Mouse (Mus musculus) heart, embryonic 16.5 days (tissue): ENCODE measurements around the gene Ralgps1. TPM values are rescaled to one million over a fixed set of nuclear protein-coding genes. Genes with fewer than 3 reads are reported as not detected.

ENCODE experiments used
- ATAC-seq: fragments of 200-750 bp; cut with Nextera tagmentation; replicated peaks from 2 replicates; pipeline ENCODE4 v1.8.0; 2017; ENCODE audit warnings: moderate number of reproducible peaks; ENCODE audit not compliant: insufficient read depth, low FRiP score; ENCODE audit errors: extremely low read depth
- H3K27ac ChIP-seq: fragments of 300-500 bp; sonication (generic); 2 replicates; pipeline ENCODE4 v1.5.1; 2014; ENCODE audit warnings: mild to moderate bottlenecking, low read length, control low read depth, moderate library complexity
- H3K27me3 ChIP-seq: fragments of 300-500 bp; sonication (generic); 2 replicates; pipeline ENCODE4 v1.6.1; 2014; ENCODE audit warnings: low read length, mixed read lengths; ENCODE audit not compliant: control insufficient read depth, insufficient read depth
- H3K36me3 ChIP-seq: fragments of 300-500 bp; sonication (generic); 2 replicates; pipeline ENCODE4 v1.6.1; 2014; ENCODE audit not compliant: control insufficient read depth, insufficient read depth
- H3K4me1 ChIP-seq: fragments of 300-500 bp; sonication (generic); 2 replicates; pipeline ENCODE4 v1.6.1; 2014; ENCODE audit warnings: low read length, mixed read lengths; ENCODE audit not compliant: control insufficient read depth, insufficient read depth
- H3K4me2 ChIP-seq: fragments of 300-500 bp; sonication (generic); 2 replicates; pipeline ENCODE4 v1.6.1; 2014; ENCODE audit warnings: low read depth, mild to moderate bottlenecking, control low read depth, low read length
- H3K4me3 ChIP-seq: fragments of 300-500 bp; sonication (generic); 2 replicates; pipeline ENCODE4 v1.5.1; 2014; ENCODE audit warnings: mild to moderate bottlenecking, control low read depth, low read length
- H3K9ac ChIP-seq: fragments of 300-500 bp; sonication (generic); 2 replicates; pipeline ENCODE4 v1.6.1; 2014; ENCODE audit warnings: low read length, control low read depth
- H3K9me3 ChIP-seq: fragments of 300-500 bp; sonication (generic); replicated peaks from 2 replicates; pipeline ENCODE4 v1.6.1; 2016; ENCODE audit warnings: low read length; ENCODE audit not compliant: control insufficient read depth
- WGBS: fragments of 180-500 bp; shearing (Covaris S2); extraction: QIAGEN DNeasy Blood & Tissue Kit; methylation state at CpG from one replicate; pipeline ENCODE4 v1.1.7; 2014; 5-methylcytosine and 5-hydroxymethylcytosine counted together
- microRNA-seq: library from miRNA; unstranded; fragments of <30 nt; microRNA quantifications from one replicate; pipeline ENCODE4, GENCODE M21; 2017
- polyA plus RNA-seq: library from polyadenylated mRNA; unstranded; fragments of >200 nt; fragmentation: Nextera tagmentation; extraction: Ambion mirVana; gene quantifications from 2 replicates; pipeline ENCODE4 v1.2.1, GENCODE M21; 2015

Ralgps1 gene
- polyA plus RNA-seq, 1 experiment from 2014 or later: 4.6 TPM

DNA sequence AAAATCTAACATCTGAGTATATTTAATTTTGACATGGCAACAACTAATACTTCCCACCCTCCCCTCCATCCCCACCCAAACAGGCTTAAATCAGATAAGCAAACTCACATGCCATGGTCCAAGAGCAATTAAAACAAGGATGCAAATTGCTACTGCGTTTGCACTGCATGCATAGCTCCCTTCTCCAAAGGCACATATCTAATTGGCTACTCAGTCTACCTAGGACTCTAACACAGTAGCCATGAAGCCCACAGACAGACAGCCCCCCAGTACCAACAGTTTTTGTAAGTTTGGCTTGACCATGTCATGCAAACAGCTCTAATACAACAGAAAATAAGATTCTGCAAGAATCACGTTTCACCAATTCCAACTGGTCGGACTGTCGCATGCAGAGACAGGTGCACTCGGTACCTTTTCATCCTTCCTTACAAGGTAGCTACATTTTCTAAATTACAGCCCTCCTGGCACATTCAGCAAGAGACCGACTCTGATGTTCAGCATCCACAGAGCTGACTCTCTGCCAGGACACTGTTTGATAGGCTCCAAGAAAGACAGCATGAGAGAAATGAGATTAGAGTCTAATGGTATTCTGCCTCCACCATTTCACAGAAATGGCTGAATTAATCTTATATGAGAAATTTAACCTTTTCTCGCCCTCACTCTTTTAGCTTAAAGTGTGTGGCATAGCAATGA, 284.5 kb downstream of the Ralgps1 start:
- 78% methylated on average over 7 of the region's 7 CpGs for WGBS
- H3K27me3 ChIP-seq: no peaks in the 10 kb centered on the region

DNA sequence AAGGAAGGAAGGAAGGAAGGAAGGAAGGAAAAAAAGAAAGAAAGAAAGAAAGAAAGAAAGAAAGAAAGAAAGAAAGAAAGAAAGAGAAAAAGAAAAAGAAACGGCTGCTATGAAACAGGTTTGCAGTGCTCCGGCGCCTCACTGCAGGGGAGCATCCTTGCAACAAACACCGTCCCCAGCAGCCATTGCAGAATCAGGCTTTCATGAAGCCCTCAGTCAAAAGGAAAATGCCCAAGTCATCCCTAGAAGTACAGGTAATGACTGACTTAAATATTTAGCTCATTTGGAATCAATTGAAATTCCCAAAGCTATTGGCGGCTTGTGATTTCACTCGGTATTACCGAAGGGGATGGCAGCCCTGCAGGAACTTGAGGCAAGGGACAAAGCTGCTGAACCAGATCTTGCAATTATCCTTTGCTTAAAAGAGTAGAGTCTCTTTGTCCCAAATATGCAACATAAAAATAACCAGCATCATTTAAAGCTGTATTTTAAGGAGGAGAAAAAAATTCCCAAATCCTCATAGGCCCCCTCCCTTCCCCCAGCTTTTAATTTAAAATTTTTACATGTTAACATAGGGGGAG, 285.2 kb downstream of the Ralgps1 start:
- no peak overlapping the region for H3K4me2 ChIP-seq
- no peak overlapping the region for H3K9ac ChIP-seq
- no peak overlapping the region for H3K4me3 ChIP-seq
- no peak overlapping the region for H3K27ac ChIP-seq
- no peak for ATAC-seq
- H3K9me3 ChIP-seq: no peaks in the 10 kb centered on the region
- WGBS: 67% methylated on average over 7 of the region's 7 CpGs
- H3K27me3 ChIP-seq: no peaks in the 10 kb centered on the region
- no peaks in the 10 kb centered on the region for H3K36me3 ChIP-seq
- peaks cover 3% of the 10 kb centered on the region; the same call in 1 of the 2 replicates for H3K4me1 ChIP-seq

More for the DNA sequence above, 284.5 kb downstream of the Ralgps1 start:
- Histone ChIP-seq H3K4me2 (no peak overlapping the region), H3K27ac (no peak overlapping the region), H3K4me3 (no peak overlapping the region), H3K36me3 (no peaks in the 10 kb centered on the region), H3K9ac (no peak overlapping the region), H3K9me3 (no peaks in the 10 kb centered on the region), H3K4me1 (peaks cover 6% of the 10 kb centered on the region; the same call in 1 of the 2 replicates)
- no peak for ATAC-seq

DNA sequence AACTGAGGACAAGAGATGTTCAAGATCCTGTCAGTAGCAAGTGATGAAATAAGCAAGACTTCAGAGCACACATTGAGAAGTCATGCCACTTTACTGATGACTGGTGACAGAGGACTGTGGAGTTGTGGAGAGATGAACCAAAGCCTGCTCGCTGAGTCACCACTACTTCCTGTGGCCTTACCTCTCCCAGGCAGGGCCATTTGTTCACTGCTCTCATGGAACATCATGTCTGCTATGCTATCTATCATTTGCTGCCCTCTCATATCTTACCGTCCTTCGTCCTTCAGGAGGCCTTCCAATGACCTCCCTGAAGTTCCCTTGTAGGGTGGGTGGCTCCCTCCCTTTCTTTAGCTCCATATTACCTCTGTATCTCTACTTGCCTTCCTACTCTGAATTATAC, 287.1 kb downstream of the Ralgps1 start:
- H3K9ac ChIP-seq: no peak overlapping the region
- H3K4me3 ChIP-seq: no peak overlapping the region
- no peaks in the 10 kb centered on the region for H3K27me3 ChIP-seq
- H3K4me1 ChIP-seq: peaks cover 2% of the 10 kb centered on the region; the same call in 1 of the 2 replicates
- no peaks in the 10 kb centered on the region for H3K9me3 ChIP-seq
- H3K27ac ChIP-seq: no peak overlapping the region
- no peaks in the 10 kb centered on the region for H3K36me3 ChIP-seq
- H3K4me2 ChIP-seq: no peak overlapping the region
- ATAC-seq: no peak
- WGBS: 51% methylated on average over 3 of the region's 3 CpGs

Small RNA genes lying within 50 kb of the gene (microRNA-seq; reads per million reads assigned to microRNA genes)
- gene Gm25998: not detected

Other genes starting within 250 kb of the Ralgps1 start
- 8.2 and 8.3 TPM in 2 replicates for gene Garnl3, start 239.8 kb downstream of the Ralgps1 start, polyA plus RNA-seq
- gene Angptl2, start 155.4 kb downstream of the Ralgps1 start, polyA plus RNA-seq: 75.1 and 76.4 TPM in 2 replicates
- gene Zbtb34, start 59.8 kb upstream of the Ralgps1 start, polyA plus RNA-seq: 3.8 and 4.9 TPM in 2 replicates
- 13.3 and 15.5 TPM in 2 replicates for gene Zbtb43, start 97.1 kb upstream of the Ralgps1 start, polyA plus RNA-seq